Mouse (Mus musculus): ENCODE results near the gene Best2. TPM values are rescaled to one million over a fixed set of nuclear protein-coding genes. Genes with fewer than 3 reads are reported as not detected.

Best2 gene
- polyA plus RNA-seq, 2 experiments: not detected

DNA sequence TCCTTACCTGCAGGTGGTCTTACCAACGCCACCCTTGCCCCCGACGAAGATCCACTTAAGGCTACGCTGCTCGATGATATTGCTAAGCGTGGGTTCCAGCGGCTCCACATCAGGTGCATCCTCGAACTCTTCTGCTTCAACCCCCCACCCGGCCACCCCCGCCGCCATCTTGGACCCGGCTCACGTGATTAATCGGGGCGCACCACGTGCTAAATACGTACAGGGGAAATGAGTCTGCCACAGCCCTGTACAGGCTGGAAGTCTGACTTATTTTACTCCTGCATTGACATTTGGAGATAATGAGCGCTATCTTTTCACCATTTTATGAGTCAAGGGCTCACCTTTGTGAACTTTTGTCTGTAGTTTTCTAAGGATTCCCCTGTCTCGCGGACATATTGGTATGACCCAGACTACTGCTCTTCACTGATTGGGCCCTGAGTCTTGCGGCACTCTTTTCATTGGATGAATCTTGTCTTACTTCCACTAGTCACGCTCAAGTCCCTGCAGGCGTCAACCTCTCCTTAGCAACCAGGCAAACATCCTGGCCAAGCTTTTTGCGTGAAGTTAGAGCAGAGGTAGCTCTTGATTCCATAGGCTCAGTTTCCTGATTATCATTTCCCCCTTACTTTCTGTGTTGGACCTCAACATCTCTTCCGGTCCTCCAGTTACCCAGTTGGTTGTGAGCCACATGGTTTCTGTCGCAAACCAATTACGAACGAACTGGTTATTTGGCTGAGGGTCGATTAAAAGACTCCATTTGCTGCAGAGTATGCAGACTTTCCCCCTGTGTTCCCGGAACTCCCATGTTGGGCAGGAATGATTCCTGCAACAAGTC, 11.0 kb upstream of the Best2 start, which contains the start of gene Asna1:
Asna1 (minus strand) TSS at position 184 of the 835 bp plus-strand sequence.
- Histone ChIP-seq H3K4me3 (ENCODE audit: insufficient read depth in 1 of 2, low read depth in 2 of 2, low read length in 2 of 2) (peak within 1 kb of the TSS; percentile 90 to 98), H3K27ac (peak within 1 kb of the TSS; percentile 79), H3K9me3 (ENCODE audit: control insufficient read depth, low read length) (no peaks in the 10 kb centered on the region), H3K9ac (replicated peaks) (peak within 1 kb of the TSS; percentile 79), H3K4me1 (replicated peaks; ENCODE audit: control insufficient read depth in 2 of 2, insufficient read depth in 2 of 2, low read length in 1 of 2) (peaks cover 24 to 28% of the 10 kb centered on the region in 2 experiments), H3K27me3 (ENCODE audit: control insufficient read depth, insufficient read depth, low read length) (no peaks in the 10 kb centered on the region), H3K36me3 (replicated peaks; ENCODE audit: control insufficient read depth, insufficient read depth, low read depth) (peaks cover 16% of the 10 kb centered on the region), H3K4me2 (ENCODE audit: low read depth) (peak within 1 kb of the TSS; percentile 97)
- 2% methylated on average over 30 of the region's 30 CpGs for WGBS (ENCODE audit: insufficient replicate concordance)
- DNase-seq (ENCODE audit: low read depth in 3 of 3, low spot score in 3 of 3): peak; percentile 94
- TF ChIP-seq EP300 (IDR thresholded peaks at IDR 0.05; ENCODE audit: low read depth) (peak; percentile 61), CTCF (IDR thresholded peaks at IDR 0.05; ENCODE audit: low read depth) (no peak)
- ATAC-seq (ENCODE audit: insufficient read depth): peak; percentile 80

DNA sequence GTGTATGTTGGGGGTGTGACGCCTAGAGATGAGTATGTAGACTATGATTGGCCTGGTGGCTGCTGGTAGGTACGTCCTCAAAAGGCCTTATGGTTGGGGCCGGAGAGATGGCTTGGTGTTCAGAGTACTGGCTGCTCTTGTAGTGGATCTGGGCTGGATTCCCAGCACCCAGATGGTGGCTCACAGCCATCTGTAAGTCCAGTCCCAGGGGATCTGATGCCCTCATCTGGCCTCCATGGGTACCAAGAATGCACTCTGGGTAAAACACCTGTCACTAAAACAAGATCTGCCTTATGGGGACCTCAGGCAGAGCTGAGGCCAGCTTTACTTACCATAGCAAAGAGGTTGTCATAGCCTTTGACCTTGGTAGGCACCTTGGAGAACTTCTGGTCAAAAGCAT, 9.5 kb upstream of the Best2 start:
- DNase-seq (ENCODE audit: low read depth in 3 of 3, low spot score in 3 of 3) (no peak), ATAC-seq (ENCODE audit: insufficient read depth) (no peak)
- Histone ChIP-seq H3K9ac (replicated peaks) (no peak overlapping the region), H3K27me3 (ENCODE audit: control insufficient read depth, insufficient read depth, low read length) (no peaks in the 10 kb centered on the region), H3K9me3 (ENCODE audit: control insufficient read depth, low read length) (no peaks in the 10 kb centered on the region), H3K4me1 (replicated peaks; ENCODE audit: control insufficient read depth in 2 of 2, insufficient read depth in 2 of 2, low read length in 1 of 2) (peaks cover 20 to 26% of the 10 kb centered on the region in 2 experiments), H3K4me2 (ENCODE audit: low read depth) (peak overlapping the region; percentile 97), H3K36me3 (replicated peaks; ENCODE audit: control insufficient read depth, insufficient read depth, low read depth) (peaks cover 6% of the 10 kb centered on the region), H3K27ac (no peak overlapping the region), H3K4me3 (ENCODE audit: insufficient read depth in 1 of 2, low read depth in 2 of 2, low read length in 2 of 2) (no peak overlapping the region; a peak in 1 of 4 replicates)
- WGBS (ENCODE audit: insufficient replicate concordance): 93% methylated on average over 3 of the region's 3 CpGs
- TF ChIP-seq EP300 (IDR thresholded peaks at IDR 0.05; ENCODE audit: low read depth): no peak
- TF ChIP-seq CTCF (IDR thresholded peaks at IDR 0.05; ENCODE audit: low read depth): no peak

DNA sequence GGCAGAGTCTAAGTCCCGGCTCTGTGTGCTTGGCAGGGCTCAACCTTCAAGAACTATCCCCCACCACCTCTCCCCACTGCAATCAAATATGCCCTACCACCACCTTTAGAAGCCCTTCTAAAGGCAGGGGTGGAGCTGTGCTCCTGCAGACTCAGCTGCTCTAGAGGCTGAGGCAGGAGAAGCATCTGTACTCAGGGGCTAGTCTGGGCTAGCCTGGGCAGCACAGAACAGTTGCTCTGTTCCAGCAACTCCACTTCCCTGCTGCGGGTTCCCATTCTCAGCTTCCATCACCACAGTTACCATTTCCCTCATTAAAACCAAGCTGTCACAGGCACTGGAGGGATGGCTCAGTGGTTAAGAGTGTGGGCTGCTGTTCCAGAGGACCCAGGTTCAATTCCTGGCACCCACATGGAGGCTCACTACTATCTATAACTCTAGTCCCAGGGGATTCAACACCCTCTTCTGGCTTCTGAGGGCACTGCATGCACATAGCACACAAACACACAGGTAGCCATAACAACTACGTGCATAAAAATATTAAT, 7.3 kb upstream of the Best2 start:
- no peak overlapping the region for H3K4me2 ChIP-seq (ENCODE audit: low read depth)
- no peaks in the 10 kb centered on the region for H3K27me3 ChIP-seq (ENCODE audit: control insufficient read depth, insufficient read depth, low read length)
- no peak overlapping the region for H3K9ac ChIP-seq (replicated peaks)
- ATAC-seq (ENCODE audit: insufficient read depth): no peak
- H3K9me3 ChIP-seq (ENCODE audit: control insufficient read depth, low read length): no peaks in the 10 kb centered on the region
- H3K4me1 ChIP-seq (replicated peaks; ENCODE audit: control insufficient read depth in 2 of 2, insufficient read depth in 2 of 2, low read length in 1 of 2): peaks cover 14 to 17% of the 10 kb centered on the region in 2 experiments
- H3K36me3 ChIP-seq (replicated peaks; ENCODE audit: control insufficient read depth, insufficient read depth, low read depth): peaks cover 16% of the 10 kb centered on the region
- 86% methylated on average over 3 of the region's 3 CpGs for WGBS (ENCODE audit: insufficient replicate concordance)
- no peak overlapping the region for H3K27ac ChIP-seq
- no peak overlapping the region for H3K4me3 ChIP-seq (ENCODE audit: insufficient read depth in 1 of 2, low read depth in 2 of 2, low read length in 2 of 2)
- TF ChIP-seq CTCF (IDR thresholded peaks at IDR 0.05; ENCODE audit: low read depth): no peak; the same call in 1 of the 2 replicates
- TF ChIP-seq EP300 (IDR thresholded peaks at IDR 0.05; ENCODE audit: low read depth): no peak
- no peak for DNase-seq (ENCODE audit: low read depth in 3 of 3, low spot score in 3 of 3)

DNA sequence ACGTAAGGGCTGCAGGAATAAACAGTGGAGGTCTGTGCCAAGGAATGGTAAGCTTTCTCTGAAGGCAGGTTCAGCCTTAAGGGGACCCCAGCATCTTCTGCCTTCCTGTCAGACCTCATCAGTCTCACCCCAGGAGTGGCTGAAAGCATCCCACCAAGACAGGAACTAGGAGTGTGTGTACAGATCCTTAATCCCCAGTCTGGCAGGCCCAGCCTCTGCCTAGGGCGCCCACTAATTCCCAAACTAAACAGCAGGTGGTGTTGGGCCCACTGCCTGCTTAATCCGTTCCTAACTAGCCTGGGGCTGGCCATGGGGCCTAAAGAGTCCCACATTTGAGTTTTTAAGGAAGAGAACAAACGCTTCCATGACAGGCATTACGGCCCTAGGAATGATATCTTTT, 2.9 kb upstream of the Best2 start:
- H3K36me3 ChIP-seq (replicated peaks; ENCODE audit: control insufficient read depth, insufficient read depth, low read depth): peaks cover 13% of the 10 kb centered on the region
- no peak overlapping the region for H3K9ac ChIP-seq (replicated peaks)
- no peak for DNase-seq (ENCODE audit: low read depth in 3 of 3, low spot score in 3 of 3)
- no peak overlapping the region for H3K4me3 ChIP-seq (ENCODE audit: insufficient read depth in 1 of 2, low read depth in 2 of 2, low read length in 2 of 2)
- no peaks in the 10 kb centered on the region for H3K4me1 ChIP-seq (replicated peaks; ENCODE audit: control insufficient read depth in 2 of 2, insufficient read depth in 2 of 2, low read length in 1 of 2)
- ATAC-seq (ENCODE audit: insufficient read depth): no peak
- no peaks in the 10 kb centered on the region for H3K9me3 ChIP-seq (ENCODE audit: control insufficient read depth, low read length)
- peaks cover 17% of the 10 kb centered on the region for H3K27me3 ChIP-seq (ENCODE audit: control insufficient read depth, insufficient read depth, low read length)
- H3K4me2 ChIP-seq (ENCODE audit: low read depth): no peak overlapping the region
- no peak overlapping the region for H3K27ac ChIP-seq
- WGBS (ENCODE audit: insufficient replicate concordance): 69% methylated on average over 5 of the region's 5 CpGs
- TF ChIP-seq CTCF (IDR thresholded peaks at IDR 0.05; ENCODE audit: low read depth) (0 out of 2 replicates have a peak, but pooled peaks have one; percentile 16), EP300 (IDR thresholded peaks at IDR 0.05; ENCODE audit: low read depth) (no peak)

DNA sequence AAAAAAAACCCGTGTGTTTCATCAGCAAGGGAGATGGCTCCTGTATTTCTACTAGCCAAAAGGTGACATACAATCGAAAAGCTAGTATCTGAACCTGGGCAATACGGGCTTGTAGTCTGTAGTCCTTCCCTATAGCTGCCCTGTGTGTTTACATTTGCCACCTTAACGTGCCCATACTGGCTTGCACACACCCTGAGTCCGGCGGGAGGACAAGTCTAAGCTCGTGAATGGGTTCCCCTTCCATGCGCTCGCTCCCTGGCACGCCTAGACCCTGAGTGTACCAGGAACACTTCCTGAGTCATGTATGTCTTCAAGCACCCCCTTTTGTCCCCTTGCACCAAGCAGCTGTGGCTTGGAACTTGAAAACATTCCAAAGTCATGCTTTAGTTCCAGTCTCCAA, 2.4 kb upstream of the Best2 start:
- H3K27ac ChIP-seq: no peak overlapping the region
- H3K4me1 ChIP-seq (replicated peaks; ENCODE audit: control insufficient read depth in 2 of 2, insufficient read depth in 2 of 2, low read length in 1 of 2): no peaks in the 10 kb centered on the region
- H3K9ac ChIP-seq (replicated peaks): no peak overlapping the region
- DNase-seq (ENCODE audit: low read depth in 3 of 3, low spot score in 3 of 3) (no peak), ATAC-seq (ENCODE audit: insufficient read depth) (no peak)
- 71% methylated on average over 10 of the region's 10 CpGs for WGBS (ENCODE audit: insufficient replicate concordance)
- H3K9me3 ChIP-seq (ENCODE audit: control insufficient read depth, low read length): no peaks in the 10 kb centered on the region
- H3K36me3 ChIP-seq (replicated peaks; ENCODE audit: control insufficient read depth, insufficient read depth, low read depth): peaks cover 13% of the 10 kb centered on the region
- H3K4me3 ChIP-seq (ENCODE audit: insufficient read depth in 1 of 2, low read depth in 2 of 2, low read length in 2 of 2): no peak overlapping the region
- no peak for TF ChIP-seq CTCF (IDR thresholded peaks at IDR 0.05; ENCODE audit: low read depth)
- no peak for TF ChIP-seq EP300 (IDR thresholded peaks at IDR 0.05; ENCODE audit: low read depth)
- H3K27me3 ChIP-seq (ENCODE audit: control insufficient read depth, insufficient read depth, low read length): peaks cover 20% of the 10 kb centered on the region
- no peak overlapping the region for H3K4me2 ChIP-seq (ENCODE audit: low read depth)

Measured in liver, embryonic 14.5 days (tissue).